Mouse (Mus musculus) layer of hippocampus, postnatal 25 days (tissue): ENCODE data around the gene Hist1h2ae. TPM values are rescaled to one million over a fixed set of nuclear protein-coding genes. Genes with fewer than 3 reads are reported as not detected.
"Not testable (repeated sequence)": the region's sequence is repeated elsewhere in the genome, so short reads cannot be mapped to it uniquely, and the experiment has no call there.

ENCODE experiments used
- DNase-seq, 2 experiments: peaks; one replicate each; pipeline ENCODE4 v3.0.0; 2022; ENCODE audit warnings: mixed read lengths in 2 of 2, low spot score in 1 of 2; ENCODE audit errors: extremely low spot score in 1 of 2
- total RNA-seq, 2 experiments: library from RNA; stranded (reverse); gene quantifications; 2 replicates each; pipeline ENCODE4 v1.2.3; 2021

Gene Hist1h2ae
- total RNA-seq, 2 experiments from 2014 or later: 4.6 to 7.9 TPM

DNA sequence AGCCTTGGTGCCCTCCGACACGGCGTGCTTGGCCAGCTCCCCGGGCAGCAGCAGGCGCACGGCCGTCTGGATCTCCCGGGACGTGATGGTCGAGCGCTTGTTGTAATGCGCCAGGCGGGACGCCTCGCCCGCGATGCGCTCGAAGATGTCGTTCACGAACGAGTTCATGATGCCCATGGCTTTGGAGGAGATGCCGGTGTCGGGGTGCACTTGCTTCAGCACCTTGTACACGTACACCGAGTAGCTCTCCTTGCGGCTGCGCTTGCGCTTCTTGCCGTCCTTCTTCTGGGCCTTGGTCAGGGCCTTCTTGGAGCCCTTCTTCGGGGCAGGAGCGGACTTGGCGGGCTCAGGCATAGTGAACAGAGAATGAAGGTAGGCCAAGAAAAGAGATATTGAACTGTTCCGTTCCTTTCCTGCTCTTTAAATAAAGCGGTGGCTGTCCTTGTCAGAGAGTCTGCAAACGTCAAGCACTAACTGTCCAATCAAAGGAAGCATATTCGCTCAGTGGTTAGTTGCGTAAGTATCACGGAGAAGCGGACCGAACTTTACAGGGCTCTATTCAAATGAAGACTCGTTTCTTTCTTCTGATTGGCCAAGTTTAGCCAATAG lies 27.9 kb downstream of the Hist1h2ae start, which contains the start of gene Hist1h2bh:
TSS of gene Hist1h2bh (minus strand) at position 394 of the 609 bp plus-strand sequence.
- not testable (repeated sequence) for DNase-seq

- DNase-seq: not testable (repeated sequence)
Measured at GRCm38 (mm10) chr13:23542225-23542980, 28.6 kb downstream of the Hist1h2ae start.

DNA sequence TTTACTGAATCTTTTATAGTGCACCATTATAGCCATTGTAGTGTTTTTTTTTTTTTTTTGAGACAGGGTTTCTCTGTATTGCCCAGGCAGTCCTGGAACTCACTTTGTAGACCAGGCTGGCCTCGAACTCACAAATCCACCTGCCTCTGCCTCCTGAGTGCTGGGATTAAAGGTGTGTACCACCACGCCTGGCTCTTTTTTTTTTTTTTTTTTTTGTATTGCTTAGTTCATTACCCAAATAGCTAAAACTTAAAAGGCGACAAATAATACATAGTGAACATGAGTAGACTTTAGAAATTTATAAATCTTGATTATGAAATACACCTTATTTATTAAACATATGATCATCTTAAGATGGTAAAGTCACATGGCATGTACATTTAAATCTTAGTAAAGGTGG lies 29.5 kb downstream of the Hist1h2ae start:
- no peak for DNase-seq

DNA sequence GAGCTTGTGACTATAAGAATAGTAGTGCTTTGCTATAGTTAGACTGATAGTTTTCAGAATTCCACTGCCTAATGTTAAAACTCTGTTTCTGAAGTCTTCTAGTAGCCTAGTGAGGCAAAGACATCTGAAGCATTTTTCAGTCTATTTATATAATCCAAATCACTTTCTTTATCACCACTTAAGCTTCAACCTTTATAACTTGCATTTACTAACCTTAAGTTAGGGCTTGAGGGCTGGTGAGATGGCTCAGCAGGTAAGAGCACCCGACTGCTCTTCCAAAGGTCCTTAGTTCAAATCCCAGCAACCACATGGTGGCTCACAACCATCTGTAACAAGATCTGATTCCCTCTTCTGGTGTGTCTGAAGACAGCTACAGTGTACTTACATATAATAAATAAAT lies 31.2 kb downstream of the Hist1h2ae start:
- not testable (repeated sequence) for DNase-seq

DNA sequence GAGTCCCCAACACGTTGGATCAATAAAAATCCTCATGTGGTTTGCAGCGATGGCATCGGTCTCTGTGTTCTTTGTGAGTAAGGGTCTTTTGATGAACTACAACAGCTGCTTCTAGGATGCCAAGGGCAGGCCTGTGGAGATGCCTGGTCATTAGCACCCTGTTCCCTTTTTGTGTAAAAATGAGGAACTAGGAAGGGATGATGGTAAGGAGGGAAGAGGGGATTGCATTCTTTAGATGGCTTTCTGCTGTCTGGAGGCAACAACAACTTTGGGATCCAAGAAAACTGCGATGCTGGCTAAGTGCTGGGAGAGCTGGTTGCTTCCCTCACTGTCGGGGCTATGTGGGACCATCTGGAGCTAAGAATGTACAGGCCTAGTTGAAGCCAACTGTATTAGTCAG lies 32.8 kb downstream of the Hist1h2ae start:
- DNase-seq: no peak

- DNase-seq: no peak
Measured at GRCm38 (mm10) chr13:23537006-23537710, 33.9 kb downstream of the Hist1h2ae start.

DNA sequence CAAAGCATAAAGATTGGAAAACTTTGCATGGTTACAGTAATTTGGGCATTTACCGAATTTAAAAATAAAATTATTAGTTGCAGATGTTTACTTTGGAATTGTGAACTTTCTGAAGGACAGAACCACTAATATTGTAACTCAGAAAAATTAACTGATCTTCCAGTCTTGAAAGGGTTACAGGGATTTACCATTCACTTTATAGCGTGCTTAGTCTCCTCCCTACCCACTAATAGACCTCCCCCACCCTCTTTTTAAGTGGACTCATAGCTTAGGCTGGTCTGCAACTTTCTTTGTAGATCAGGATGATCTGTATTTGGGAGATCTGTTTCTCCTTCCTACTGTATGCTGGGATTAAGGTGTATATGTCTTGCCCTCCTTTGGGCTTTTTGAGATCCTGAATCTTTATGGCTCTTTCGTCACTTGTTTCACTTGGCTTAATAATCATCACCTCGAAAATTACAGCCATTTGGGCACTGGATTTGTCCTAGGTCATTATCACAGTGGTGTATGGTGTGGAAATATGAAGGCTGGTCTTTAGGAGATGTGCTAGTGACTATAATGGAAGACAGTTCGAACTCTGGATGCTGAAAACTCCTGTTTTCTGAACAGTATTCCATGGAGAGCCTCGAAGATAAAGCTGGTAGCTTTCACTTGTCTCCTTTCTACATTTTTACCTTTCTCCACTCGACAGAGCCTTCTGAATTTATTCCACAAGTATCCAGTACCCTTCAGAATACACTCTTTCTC lies 34.8 kb downstream of the Hist1h2ae start:
- DNase-seq: no peak

DNA sequence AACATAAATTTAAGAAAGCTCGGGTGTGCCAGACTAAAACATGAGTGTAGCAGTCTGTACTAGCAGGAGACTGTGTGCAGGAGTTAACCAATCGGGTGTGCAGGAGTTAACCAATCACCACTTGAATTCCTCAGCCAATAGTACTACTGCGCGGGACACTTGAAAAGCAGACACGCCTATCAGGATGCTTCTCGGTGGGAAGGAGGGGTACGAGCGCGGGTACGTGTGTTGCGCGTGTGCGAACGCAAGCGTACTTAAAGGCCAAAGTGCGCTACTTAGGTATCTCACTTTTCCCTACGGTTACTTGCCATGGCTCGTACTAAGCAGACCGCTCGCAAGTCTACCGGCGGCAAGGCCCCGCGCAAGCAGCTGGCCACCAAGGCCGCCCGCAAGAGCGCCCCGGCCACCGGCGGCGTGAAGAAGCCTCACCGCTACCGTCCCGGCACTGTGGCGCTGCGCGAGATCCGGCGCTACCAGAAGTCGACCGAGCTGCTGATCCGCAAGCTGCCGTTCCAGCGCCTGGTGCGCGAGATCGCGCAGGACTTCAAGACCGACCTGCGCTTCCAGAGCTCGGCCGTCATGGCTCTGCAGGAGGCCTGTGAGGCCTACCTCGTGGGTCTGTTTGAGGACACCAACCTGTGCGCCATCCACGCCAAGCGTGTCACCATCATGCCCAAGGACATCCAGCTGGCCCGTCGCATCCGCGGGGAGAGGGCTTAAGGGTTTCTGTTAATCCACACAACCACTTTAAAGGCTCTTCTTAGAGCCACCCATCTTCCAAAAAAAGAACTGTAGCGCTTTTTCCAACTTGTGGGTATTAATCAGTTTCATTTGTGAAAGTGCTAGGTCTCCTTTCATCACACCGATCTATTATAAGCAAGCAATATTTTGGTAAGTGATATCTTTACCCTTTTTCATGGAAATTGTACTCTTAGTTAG lies 35.6 kb downstream of the Hist1h2ae start, which contains the start of gene Hist1h3g:
TSS of gene Hist1h3g (plus strand) at position 286 of the 939 bp plus-strand sequence.
- peak; percentile 64 to 85 for DNase-seq

GRCm38 (mm10) chr13:23534368-23535131 lies 36.5 kb downstream of the Hist1h2ae start:
- DNase-seq: no peak

GRCm38 (mm10) chr13:23533560-23534367 lies 37.3 kb downstream of the Hist1h2ae start, which contains the start of gene Hist1h2af:
Gene Hist1h2af, plus strand, starts transcription at chr13:23533906.
- DNase-seq: not testable (repeated sequence)

GRCm38 (mm10) chr13:23532262-23533075 lies 38.6 kb downstream of the Hist1h2ae start:
- no peak for DNase-seq

DNA sequence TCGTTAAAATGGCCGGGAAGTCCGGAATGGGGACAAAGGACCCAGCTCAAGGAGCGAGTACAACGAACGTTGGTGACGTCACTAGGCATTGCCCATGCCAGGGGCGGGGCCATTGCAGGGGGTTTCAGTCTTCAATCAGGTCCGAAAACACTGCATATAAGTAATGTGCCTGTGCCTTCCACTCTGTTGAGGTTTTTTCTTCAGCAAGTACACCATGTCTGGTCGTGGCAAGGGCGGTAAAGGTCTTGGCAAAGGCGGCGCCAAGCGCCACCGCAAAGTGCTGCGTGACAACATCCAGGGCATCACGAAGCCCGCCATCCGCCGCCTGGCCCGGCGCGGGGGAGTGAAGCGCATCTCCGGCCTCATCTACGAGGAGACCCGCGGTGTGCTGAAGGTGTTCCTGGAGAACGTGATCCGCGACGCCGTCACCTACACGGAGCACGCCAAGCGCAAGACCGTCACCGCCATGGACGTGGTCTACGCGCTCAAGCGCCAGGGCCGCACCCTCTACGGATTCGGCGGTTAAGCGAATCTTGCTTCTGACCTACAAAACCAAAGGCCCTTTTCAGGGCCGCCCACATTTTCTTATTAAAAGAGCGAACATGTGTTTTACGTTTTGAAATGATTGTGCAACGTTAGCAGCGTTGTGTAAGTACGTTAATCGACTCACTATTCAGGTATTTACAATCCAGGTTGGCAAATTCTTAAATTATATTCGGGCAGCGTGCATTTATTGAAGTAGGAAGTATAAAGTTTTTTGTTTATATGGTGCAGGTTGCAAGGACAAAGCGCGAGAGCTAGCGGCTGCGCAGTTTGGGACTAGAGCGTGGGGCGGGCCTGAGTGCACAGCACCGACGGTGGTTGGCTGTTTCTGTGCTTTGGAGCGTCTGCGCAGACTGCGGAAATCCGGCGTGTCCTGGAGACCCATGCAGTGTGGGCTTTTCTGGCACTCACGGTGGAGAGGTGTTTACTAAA lies 39.8 kb downstream of the Hist1h2ae start, which contains the start of gene Hist1h4h:
TSS of gene Hist1h4h (plus strand) at position 150 of the 975 bp plus-strand sequence.
- DNase-seq: peak; percentile 84 to 94

DNA sequence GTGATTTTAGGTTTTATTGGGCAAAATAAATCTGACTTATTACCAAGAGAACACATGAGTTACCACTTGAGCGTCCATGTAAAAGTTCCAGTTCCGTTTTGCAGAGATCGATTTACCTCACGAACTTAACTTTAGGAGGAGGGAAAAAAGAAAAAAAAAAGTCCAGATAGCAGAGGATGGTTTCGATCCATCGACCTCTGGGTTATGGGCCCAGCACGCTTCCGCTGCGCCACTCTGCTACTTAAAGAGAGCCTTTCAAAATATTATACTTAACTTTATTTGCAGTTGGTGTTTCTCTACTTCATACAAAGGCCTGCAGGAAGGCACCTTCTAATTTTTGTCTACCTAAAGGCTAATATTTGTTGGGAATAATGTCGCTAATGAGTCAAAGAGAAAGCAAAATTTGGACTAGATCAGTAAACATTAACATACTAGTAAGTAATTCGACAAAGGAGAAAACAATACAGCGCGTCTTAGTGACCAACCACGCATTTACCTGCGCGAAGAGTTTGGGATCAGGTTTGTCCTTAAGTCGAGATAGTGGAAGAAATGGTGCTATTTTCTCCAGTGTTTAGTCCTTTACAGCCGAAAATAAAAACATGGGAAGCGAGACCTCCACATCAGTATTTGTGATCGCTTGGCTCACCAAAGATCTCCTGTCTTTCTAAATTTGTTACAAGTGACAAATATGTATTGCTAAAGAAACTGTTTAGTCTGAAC lies 40.7 kb downstream of the Hist1h2ae start:
- peak; percentile 56 to 67 for DNase-seq

DNA sequence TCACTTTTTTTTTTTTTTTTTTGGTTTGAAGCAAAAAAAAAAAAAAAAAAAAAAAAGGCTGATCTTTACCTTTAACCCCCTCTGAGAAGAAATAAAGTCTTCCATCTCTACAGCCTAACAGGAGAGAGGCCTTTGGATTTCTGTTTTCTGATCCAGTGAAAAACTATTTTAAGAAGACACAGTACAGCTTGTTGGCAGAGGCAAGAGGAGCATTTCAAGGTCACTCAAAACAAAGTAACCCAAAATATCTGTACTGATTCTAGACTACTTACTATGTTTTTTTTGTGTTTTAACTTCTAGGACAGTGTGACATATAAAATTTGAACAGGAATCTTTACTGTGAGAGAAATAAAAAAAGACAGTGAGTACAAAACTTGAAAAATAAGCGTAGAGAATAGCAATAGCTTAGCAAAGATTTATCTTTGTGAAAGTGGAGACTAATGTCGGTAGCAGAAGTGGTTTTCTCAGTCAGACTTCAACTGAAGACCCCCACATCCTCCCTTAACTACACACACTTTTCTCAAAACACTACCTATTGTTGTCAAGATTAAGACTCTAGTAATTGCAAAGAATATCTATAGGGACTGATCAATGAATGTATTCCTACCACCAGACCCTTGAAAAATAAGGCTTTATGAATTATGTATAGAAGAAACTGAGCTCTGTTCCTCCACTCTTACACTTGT lies 41.4 kb downstream of the Hist1h2ae start:
- DNase-seq: no peak
